Mouse (Mus musculus): ENCODE results near the gene Lmo2.

- no peak for TF ChIP-seq CTCF (IDR thresholded peaks at IDR 0.05; ENCODE audit: low read depth, low read length)
- TF ChIP-seq POLR2A (IDR thresholded peaks at IDR 0.05; ENCODE audit: extremely low read depth, insufficient read depth, low read length): no peak
These were observed 11.2 kb downstream of the Lmo2 start for GRCm38 (mm10) chr2:103968919-103969436.
